Comparison of ENCODE assay signal across 7 mouse cellular contexts in genomic region chr6:88899086-88899485, GRCm38 (mm10). TPM values are rescaled to one million over a fixed set of nuclear protein-coding genes. Genes with fewer than 3 reads are reported as not detected.
A peak's percentile ranks its signal among the peaks of the same experiment; 100 is the strongest.
DNase-seq lines count a peak whose midpoint lies in the region; ATAC-seq lines count a peak whose summit lies in the region.

No protein-coding gene starts in this region.

- H3K4me2 ChIP-seq in lung, embryonic 15.5 days: peak overlapping the region; percentile 63
- H3K4me2 ChIP-seq in forebrain, embryonic 16.5 days (ENCODE audit: low read length): peak overlapping the region; percentile 96
- peak overlapping the region; percentile 74 for H3K4me2 ChIP-seq in limb, embryonic 12.5 days
- H3K4me2 ChIP-seq in neural tube, embryonic 15.5 days: peak overlapping the region; percentile 96

- H3K27ac ChIP-seq in lung, embryonic 15.5 days: no peak overlapping the region
- no peak overlapping the region for H3K27ac ChIP-seq in forebrain, embryonic 16.5 days (ENCODE audit: low read length)
- no peak overlapping the region for H3K27ac ChIP-seq in limb, embryonic 12.5 days
- H3K27ac ChIP-seq in neural tube, embryonic 15.5 days (replicated peaks): no peak overlapping the region

- no peak for ATAC-seq in lung, embryonic 15.5 days (ENCODE audit: borderline replicate concordance, extremely low read depth, low FRiP score, low TSS enrichment)
- ATAC-seq in forebrain, embryonic 16.5 days: no peak
- ATAC-seq in limb, embryonic 12.5 days (ENCODE audit: insufficient number of reproducible peaks, insufficient read depth, low FRiP score, low TSS enrichment, low read depth): no peak
- ATAC-seq in neural tube, embryonic 15.5 days (ENCODE audit: low FRiP score): no peak

- peak overlapping the region; percentile 73; the same call in 1 of the 2 replicates for H3K4me3 ChIP-seq in lung, embryonic 15.5 days
- H3K4me3 ChIP-seq in forebrain, embryonic 16.5 days (replicated peaks; ENCODE audit: low read length): no peak overlapping the region
- no peak overlapping the region for H3K4me3 ChIP-seq in limb, embryonic 12.5 days (replicated peaks)
- peak overlapping the region; percentile 62 for H3K4me3 ChIP-seq in neural tube, embryonic 15.5 days (replicated peaks)

- DNase-seq in lung, adult 18-20 months: no peak
- DNase-seq in thymus, postnatal 4 days: no peak
- no peak for DNase-seq in kidney, adult 9 months

- H3K36me3 ChIP-seq in lung, embryonic 15.5 days: peaks cover 22% of the 10 kb centered on the region
- H3K36me3 ChIP-seq in forebrain, embryonic 16.5 days (ENCODE audit: control insufficient read depth, insufficient read depth): no peaks in the 10 kb centered on the region
- H3K36me3 ChIP-seq in limb, embryonic 12.5 days: peaks cover 32% of the 10 kb centered on the region
- H3K36me3 ChIP-seq in neural tube, embryonic 15.5 days: no peaks in the 10 kb centered on the region

- no peaks in the 10 kb centered on the region for H3K9me3 ChIP-seq in lung, embryonic 15.5 days
- H3K9me3 ChIP-seq in forebrain, embryonic 16.5 days (ENCODE audit: control insufficient read depth, low read length): no peaks in the 10 kb centered on the region
- no peaks in the 10 kb centered on the region for H3K9me3 ChIP-seq in limb, embryonic 12.5 days
- no peaks in the 10 kb centered on the region for H3K9me3 ChIP-seq in neural tube, embryonic 15.5 days (replicated peaks)

- H3K4me1 ChIP-seq in lung, embryonic 15.5 days: peaks cover 37% of the 10 kb centered on the region
- H3K4me1 ChIP-seq in forebrain, embryonic 16.5 days (replicated peaks; ENCODE audit: control insufficient read depth, insufficient read depth, low read length): peaks cover 24% of the 10 kb centered on the region
- H3K4me1 ChIP-seq in limb, embryonic 12.5 days (replicated peaks): peaks cover 38% of the 10 kb centered on the region
- peaks cover 40% of the 10 kb centered on the region for H3K4me1 ChIP-seq in neural tube, embryonic 15.5 days

- 55% methylated on average over 4 of the region's 4 CpGs for WGBS in lung, embryonic 15.5 days
- WGBS in forebrain, embryonic 16.5 days: 60% methylated on average over 4 of the region's 4 CpGs
- 58% methylated on average over 4 of the region's 4 CpGs for WGBS in limb, embryonic 12.5 days
- 60% methylated on average over 4 of the region's 4 CpGs for WGBS in neural tube, embryonic 15.5 days

- H3K9ac ChIP-seq in lung, embryonic 15.5 days: peak overlapping the region; percentile 14; the same call in 1 of the 2 replicates
- H3K9ac ChIP-seq in forebrain, embryonic 16.5 days (replicated peaks; ENCODE audit: low read depth, low read length): no peak overlapping the region
- no peak overlapping the region; the same call in 1 of the 2 replicates for H3K9ac ChIP-seq in limb, embryonic 12.5 days (replicated peaks)
- no peak overlapping the region for H3K9ac ChIP-seq in neural tube, embryonic 15.5 days (replicated peaks)

- no peaks in the 10 kb centered on the region for H3K27me3 ChIP-seq in lung, embryonic 15.5 days
- H3K27me3 ChIP-seq in forebrain, embryonic 16.5 days (replicated peaks; ENCODE audit: control insufficient read depth, insufficient read depth, low read length): no peaks in the 10 kb centered on the region
- H3K27me3 ChIP-seq in limb, embryonic 12.5 days: no peaks in the 10 kb centered on the region
- no peaks in the 10 kb centered on the region for H3K27me3 ChIP-seq in neural tube, embryonic 15.5 days (replicated peaks)

RNA-seq across cellular contexts. Expression of gene Mcm2, which starts 0.5 kb away (rescaled TPM):
- 141 and 142 TPM in 2 replicates for polyA plus RNA-seq in lung, embryonic 15.5 days (2015; fragmentation: Nextera tagmentation; extraction: Ambion mirVana)
- 60.2 and 64.6 TPM in 2 replicates for polyA plus RNA-seq in forebrain, embryonic 16.5 days (2015; fragmentation: Nextera tagmentation; extraction: Ambion mirVana)
- 207 and 208 TPM in 2 replicates for polyA plus RNA-seq in limb, embryonic 12.5 days (2016; fragmentation: Nextera tagmentation; extraction: Ambion mirVana)
- polyA plus RNA-seq in neural tube, embryonic 15.5 days (2015; fragmentation: Nextera tagmentation; extraction: Ambion mirVana): 20.5 and 52.5 TPM in 2 replicates

RNA-seq across cellular contexts. Expression of gene Tpra1, which starts 3.0 kb away (rescaled TPM):
- 68.5 and 75.8 TPM in 2 replicates for polyA plus RNA-seq in lung, embryonic 15.5 days (2015; fragmentation: Nextera tagmentation; extraction: Ambion mirVana)
- polyA plus RNA-seq in forebrain, embryonic 16.5 days (2015; fragmentation: Nextera tagmentation; extraction: Ambion mirVana): 56.9 and 70.0 TPM in 2 replicates
- polyA plus RNA-seq in limb, embryonic 12.5 days (2016; fragmentation: Nextera tagmentation; extraction: Ambion mirVana): 75.5 and 76.2 TPM in 2 replicates
- polyA plus RNA-seq in neural tube, embryonic 15.5 days (2015; fragmentation: Nextera tagmentation; extraction: Ambion mirVana): 88.1 and 91.7 TPM in 2 replicates

RNA-seq across cellular contexts. Expression of gene Podxl2, which starts 24.2 kb away (rescaled TPM):
- 47.1 and 49.3 TPM in 2 replicates for polyA plus RNA-seq in lung, embryonic 15.5 days (2015; fragmentation: Nextera tagmentation; extraction: Ambion mirVana)
- 592 and 647 TPM in 2 replicates for polyA plus RNA-seq in forebrain, embryonic 16.5 days (2015; fragmentation: Nextera tagmentation; extraction: Ambion mirVana)
- 93.5 and 97.8 TPM in 2 replicates for polyA plus RNA-seq in limb, embryonic 12.5 days (2016; fragmentation: Nextera tagmentation; extraction: Ambion mirVana)
- 504 and 640 TPM in 2 replicates for polyA plus RNA-seq in neural tube, embryonic 15.5 days (2015; fragmentation: Nextera tagmentation; extraction: Ambion mirVana)

RNA-seq across cellular contexts. Expression of gene Abtb1, which starts 57.3 kb away (rescaled TPM):
- polyA plus RNA-seq in lung, embryonic 15.5 days (2015; fragmentation: Nextera tagmentation; extraction: Ambion mirVana): 36.7 and 42.9 TPM in 2 replicates
- polyA plus RNA-seq in forebrain, embryonic 16.5 days (2015; fragmentation: Nextera tagmentation; extraction: Ambion mirVana): 44.7 and 47.0 TPM in 2 replicates
- polyA plus RNA-seq in limb, embryonic 12.5 days (2016; fragmentation: Nextera tagmentation; extraction: Ambion mirVana): 24.6 and 26.7 TPM in 2 replicates
- 42.4 and 45.4 TPM in 2 replicates for polyA plus RNA-seq in neural tube, embryonic 15.5 days (2015; fragmentation: Nextera tagmentation; extraction: Ambion mirVana)

Comparison
In these comparisons a context has a peak if more than half of its experiments do, and no peak if none do; other contexts are left out.
1. H3K4me3 ChIP-seq: peak in lung, embryonic 15.5 days (single experiment) and neural tube, embryonic 15.5 days (single experiment); none in forebrain, embryonic 16.5 days (single experiment) and limb, embryonic 12.5 days (single experiment).
2. Peak in every context shown above with its lines, with median percentiles within 50 percentile points of each other: H3K4me2 ChIP-seq.